Mouse (Mus musculus): ENCODE measurements around the gene Tdrd3.

Gene Tdrd3

DNA sequence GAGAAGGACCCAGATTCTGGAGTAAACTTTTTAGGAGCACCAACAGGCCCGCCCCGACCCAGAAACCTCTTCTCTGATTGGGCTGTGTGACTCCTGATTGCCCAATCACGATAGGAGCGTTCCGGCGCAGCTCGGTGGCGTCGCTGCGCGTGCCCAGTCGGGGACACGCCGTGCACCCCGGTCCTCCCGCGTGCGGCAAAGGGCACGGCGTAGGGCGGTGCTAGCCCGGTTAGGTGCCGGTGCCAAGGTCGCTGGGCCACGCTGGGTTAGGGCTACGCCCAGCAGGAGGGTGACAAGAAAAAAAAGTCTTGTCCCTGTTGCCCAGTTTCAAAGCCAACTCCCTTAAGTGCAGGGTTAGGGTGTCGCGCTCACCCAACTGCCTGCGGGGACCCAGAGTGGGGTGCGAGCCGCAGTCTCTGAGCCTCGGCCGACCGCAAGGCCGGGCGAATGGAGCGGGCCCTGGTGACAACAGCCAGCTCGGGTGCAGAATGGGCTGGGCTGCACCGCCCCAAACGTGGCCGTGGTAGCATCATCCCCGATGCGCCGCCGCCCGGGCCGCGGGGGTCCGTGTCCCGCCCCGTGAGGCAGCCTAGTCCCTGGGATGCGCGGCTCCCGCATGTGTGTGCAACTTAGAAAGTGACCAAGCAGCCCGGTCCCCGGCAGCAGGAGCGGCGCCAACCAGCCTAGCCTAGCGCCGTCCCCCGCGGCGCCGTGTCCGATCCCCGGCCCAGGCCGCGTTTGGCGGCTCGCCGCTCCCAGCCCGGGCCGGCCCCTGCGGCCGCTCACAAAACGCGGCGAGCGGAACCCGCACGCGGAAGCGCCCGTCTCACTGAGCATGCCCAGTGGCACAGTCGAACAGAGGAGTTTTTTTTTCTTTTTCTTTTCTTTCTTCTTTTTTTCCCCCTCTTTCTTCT is at the start of gene Tdrd3:
Tdrd3 (plus strand) TSS at position 832 of the 914 bp plus-strand sequence.
- peak; percentile 96 for DNase-seq (ENCODE audit: extremely low read depth, insufficient read length, low spot score)

- no peak for DNase-seq (ENCODE audit: extremely low read depth, insufficient read length, low spot score)
These were observed 49.3 kb upstream of the Tdrd3 start for GRCm38 (mm10) chr14:87367169-87367568.

- DNase-seq (ENCODE audit: extremely low read depth, insufficient read length, low spot score): no peak
These were observed 33.4 kb upstream of the Tdrd3 start for GRCm38 (mm10) chr14:87383041-87383440.

DNA sequence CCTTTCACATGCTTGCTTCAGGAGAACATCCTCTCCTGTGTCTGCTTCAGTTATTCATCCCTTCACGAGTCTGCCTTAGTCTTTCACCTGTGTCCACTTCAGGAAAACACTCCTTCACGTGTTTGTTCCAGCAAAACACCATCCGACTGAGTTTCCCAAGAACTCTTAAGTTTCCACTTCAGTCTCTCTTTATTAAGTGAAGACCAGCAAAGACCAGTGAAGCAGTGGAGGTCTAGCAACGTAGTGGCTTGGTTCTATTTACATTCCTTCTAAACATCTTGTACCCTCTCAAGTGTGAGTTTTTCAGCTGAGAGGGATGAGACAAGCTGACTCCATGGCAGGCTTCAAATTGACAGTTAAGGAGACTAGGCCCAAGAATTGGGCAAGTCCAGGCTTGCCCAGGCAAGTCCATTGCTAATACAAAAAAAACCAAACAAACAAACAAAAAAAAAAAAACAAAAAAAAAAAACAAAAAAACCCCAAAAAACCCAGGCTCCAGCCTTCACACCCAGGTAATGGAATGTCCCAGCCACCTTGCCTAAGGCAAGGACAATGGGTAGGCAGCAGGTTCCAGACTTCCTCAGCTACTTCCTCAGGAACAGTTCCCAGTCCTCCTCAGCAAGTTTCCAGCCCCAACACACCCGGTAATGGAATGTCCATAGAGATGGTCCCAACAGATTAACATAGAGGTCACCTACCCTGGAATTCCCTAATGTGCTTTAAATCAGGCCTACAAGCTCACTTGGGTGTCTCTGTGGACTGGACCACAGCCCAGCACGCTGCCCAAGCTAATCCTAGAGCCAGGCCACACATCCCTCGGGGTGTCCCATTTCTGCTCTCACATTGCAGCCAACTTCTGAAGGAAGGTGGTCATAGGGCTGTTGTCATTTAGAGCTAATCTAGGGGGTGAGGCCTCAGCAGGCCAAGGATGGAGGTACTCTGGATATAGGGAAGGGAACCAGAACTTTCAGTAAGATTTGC is 31.9 kb upstream of the Tdrd3 start:
- DNase-seq (ENCODE audit: extremely low read depth, insufficient read length, low spot score): no peak

- DNase-seq (ENCODE audit: extremely low read depth, insufficient read length, low spot score): no peak
These were observed 23.3 kb upstream of the Tdrd3 start for GRCm38 (mm10) chr14:87393096-87393495.

DNA sequence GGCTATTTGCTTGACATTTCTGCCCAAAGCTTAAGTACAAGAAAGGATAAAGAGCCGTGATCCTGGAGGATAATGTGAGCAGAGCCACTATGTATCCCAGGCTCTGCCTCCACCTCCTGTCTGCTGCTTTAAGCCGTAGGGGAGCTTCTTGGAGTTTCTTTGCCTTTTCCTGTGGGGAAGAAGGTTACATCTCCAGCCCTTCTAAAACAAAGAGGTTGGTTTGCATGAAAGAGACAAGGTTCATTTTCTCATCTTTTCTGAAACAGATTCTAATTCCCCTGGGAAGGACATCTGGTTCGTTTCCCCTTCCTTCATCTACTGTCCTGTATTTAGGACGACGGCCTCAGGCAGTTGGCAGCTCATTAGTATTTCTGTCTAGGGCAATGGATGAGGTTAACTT is 19.8 kb upstream of the Tdrd3 start:
- DNase-seq (ENCODE audit: extremely low read depth, insufficient read length, low spot score): no peak

GRCm38 (mm10) chr14:87415486-87415807 is 992 bp upstream of the Tdrd3 start:
- no peak for DNase-seq (ENCODE audit: extremely low read depth, insufficient read length, low spot score)

- DNase-seq (ENCODE audit: extremely low read depth, insufficient read length, low spot score): peak; percentile 58
These were observed 584 bp downstream of the Tdrd3 start for GRCm38 (mm10) chr14:87416755-87417690.

- DNase-seq (ENCODE audit: extremely low read depth, insufficient read length, low spot score): no peak
These were observed 1.2 kb downstream of the Tdrd3 start for GRCm38 (mm10) chr14:87417691-87418070.

DNA sequence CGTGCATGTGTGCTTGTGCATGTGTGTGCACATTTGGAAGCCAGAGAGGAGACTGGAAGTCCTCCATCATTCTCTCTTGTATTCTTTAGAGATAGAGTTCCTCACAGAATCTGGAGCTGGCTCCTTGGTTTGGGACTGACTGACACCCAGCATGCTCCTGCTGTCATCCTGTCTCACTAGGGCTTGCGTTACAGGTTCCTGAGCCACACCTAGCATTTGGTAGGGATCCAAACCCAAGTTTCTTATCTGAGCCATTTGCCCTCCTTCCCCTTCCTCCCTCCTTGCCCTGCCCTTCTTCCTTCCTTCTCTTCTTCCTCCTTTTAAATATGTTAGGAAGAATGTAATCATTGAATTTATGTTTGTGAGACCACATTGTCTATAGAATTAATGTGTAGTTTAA is 3.3 kb downstream of the Tdrd3 start:
- DNase-seq (ENCODE audit: extremely low read depth, insufficient read length, low spot score): no peak

DNA sequence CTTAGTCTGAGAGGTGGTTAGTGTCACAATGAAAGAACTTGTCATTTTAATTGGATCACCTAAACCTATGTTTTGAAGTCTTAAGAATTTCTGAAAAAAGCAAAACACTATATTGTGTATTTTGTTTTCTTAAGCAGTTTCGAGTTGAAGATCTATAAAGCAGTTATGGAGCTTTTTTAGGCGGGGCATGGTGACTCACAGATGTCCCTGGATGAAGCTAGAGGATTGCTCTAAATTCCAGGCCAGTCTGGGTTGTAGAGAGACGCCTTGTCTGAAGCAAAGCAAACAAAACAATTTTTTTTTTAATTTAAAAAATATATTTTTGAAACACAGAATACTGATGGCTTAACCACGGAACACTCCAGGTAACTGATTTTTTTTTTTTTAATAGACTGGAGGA is 4.1 kb downstream of the Tdrd3 start:
- DNase-seq (ENCODE audit: extremely low read depth, insufficient read length, low spot score): no peak

DNA sequence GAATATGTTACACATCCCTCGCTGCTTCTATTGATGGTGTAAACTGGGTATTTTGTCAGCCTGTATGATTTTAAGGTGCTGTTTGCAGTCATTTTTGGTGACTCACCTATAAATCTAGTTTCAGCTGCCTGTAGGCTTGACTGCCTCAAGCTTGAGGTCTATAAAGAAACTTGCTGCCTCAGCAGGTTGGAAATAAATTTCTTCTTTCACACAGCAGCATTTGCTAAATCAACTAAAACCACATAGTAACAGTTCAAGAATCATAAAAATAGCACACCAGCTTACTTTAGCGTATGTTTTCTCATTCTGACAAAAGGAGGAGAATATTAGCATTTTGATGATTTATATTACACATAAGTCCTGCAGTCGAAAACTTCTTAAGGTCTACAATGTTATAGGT is 6.0 kb downstream of the Tdrd3 start:
- DNase-seq (ENCODE audit: extremely low read depth, insufficient read length, low spot score): no peak

DNA sequence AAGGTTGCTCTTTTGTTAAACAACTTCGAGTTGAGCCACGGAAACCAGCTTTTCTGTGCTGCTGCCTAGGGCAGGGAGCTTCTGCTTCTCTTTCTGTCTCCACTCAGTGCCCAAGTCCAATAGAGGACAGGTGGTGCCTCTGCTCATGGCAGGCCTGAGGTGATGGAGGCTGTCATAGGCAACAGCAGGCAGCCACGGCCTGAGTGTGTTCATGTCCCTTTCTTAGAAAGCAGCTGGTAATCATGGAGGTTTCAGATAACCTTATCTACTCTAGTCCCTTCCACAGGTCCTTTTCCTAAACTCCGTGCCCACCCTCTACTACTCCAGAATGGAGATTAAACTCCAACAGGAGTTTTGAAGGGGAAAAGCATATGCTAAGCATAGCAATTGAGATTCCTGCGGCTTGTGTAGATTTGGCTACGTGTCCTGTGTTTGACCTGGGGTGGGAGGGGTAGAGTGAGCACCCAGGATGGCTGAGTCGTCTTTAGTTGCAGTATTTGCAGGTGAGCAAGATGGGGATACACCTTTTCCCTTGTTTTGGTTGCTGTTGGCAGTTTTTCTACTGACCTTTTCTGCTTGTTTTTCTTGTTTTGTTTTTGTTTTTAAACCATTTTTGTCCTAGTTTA is 10.0 kb downstream of the Tdrd3 start:
- DNase-seq (ENCODE audit: extremely low read depth, insufficient read length, low spot score): no peak

DNA sequence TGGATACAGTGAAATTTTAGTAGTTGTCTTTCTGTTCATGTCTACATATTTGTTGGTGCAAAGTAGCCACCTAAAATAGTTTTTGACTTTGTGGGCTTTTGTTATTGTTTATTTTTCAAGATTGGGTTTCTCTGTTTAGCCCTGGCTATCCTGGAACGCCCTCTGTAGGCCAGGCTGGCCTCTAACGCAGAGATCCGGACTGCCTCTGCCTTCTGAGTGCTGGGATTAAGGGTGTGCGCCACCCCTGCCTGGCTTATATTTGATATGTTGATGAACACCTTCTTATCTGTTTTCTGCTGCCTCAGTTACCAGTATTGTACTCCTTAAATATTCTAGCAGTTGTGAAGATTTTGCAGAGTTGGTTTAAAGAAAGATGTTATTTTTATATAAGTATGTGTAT is 10.6 kb downstream of the Tdrd3 start:
- no peak for DNase-seq (ENCODE audit: extremely low read depth, insufficient read length, low spot score)

DNA sequence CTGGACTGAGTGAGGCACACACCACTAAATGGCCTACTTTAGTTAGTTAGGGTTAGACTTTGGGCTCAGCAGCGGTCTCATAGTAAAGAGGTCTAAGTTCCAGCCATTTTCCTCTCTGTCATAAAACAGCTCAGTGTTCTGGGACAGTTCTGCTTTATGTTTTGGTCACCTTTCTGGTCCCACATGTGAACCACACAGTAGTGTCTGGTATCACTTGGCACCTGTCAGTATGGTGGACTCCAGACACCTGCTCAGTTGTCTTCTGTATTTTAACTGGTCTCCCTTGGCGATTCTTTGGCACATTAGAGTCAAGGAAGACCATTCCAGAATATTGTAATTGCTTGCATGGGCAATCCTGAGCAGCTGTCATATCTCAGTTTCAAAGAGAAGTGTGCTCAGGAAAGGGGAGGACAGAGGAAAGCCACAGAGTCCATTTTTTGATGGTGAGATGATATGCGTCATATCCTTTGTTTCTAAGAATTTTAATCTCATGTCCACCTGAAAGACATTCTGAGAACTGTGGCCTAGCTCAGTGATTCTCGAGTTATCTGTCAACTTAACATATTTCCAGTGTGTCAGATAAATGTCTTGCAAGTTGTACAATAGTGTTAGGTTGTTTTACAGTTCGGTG is 11.3 kb downstream of the Tdrd3 start:
- no peak for DNase-seq (ENCODE audit: extremely low read depth, insufficient read length, low spot score)

- DNase-seq (ENCODE audit: extremely low read depth, insufficient read length, low spot score): no peak
These were observed 17.0 kb downstream of the Tdrd3 start for GRCm38 (mm10) chr14:87433390-87433915.

- DNase-seq (ENCODE audit: extremely low read depth, insufficient read length, low spot score): no peak
These were observed 18.9 kb downstream of the Tdrd3 start for GRCm38 (mm10) chr14:87435382-87435781.

GRCm38 (mm10) chr14:87439721-87440120 is 23.3 kb downstream of the Tdrd3 start:
- no peak for DNase-seq (ENCODE audit: extremely low read depth, insufficient read length, low spot score)

GRCm38 (mm10) chr14:87446331-87446913 is 30.0 kb downstream of the Tdrd3 start:
- DNase-seq (ENCODE audit: extremely low read depth, insufficient read length, low spot score): no peak

All from 3134 (cell line).